Comparison of ENCODE assay signal across 9 mouse cellular contexts in genomic region chr2:31263746-31264378, GRCm38 (mm10). TPM values are rescaled to one million over a fixed set of nuclear protein-coding genes. Genes with fewer than 3 reads are reported as not detected.
A peak's percentile ranks its signal among the peaks of the same experiment; 100 is the strongest.
DNase-seq lines count a peak whose midpoint lies in the region; ATAC-seq lines count a peak whose summit lies in the region.
"Had no signal": no experiment of that assay in that cellular context is flagged by ENCODE, and none has a peak within 500 bp of the region (broad histone marks: within the 10 kb centered on the region; RNA-seq: fewer than 3 reads in every experiment).

No protein-coding gene starts in this region.

- no peak for ATAC-seq in megakaryocyte-erythroid progenitor cell, adult 5-6 weeks (replicated peaks; ENCODE audit: low FRiP score, low TSS enrichment, poor library complexity, severe bottlenecking)
- ATAC-seq: Patski had no signal

- intact Hi-C loops in heart, postnatal 25 days (cut with DNase I): no loop called here

- peak; percentile 10 for DNase-seq in 416B (ENCODE audit: low read depth)
- peak; percentile 89 for DNase-seq in cerebellum, adult 11 months
- DNase-seq in frontal cortex, postnatal 10 days (ENCODE audit: low spot score in 2 of 2): peak; percentile 78 to 79
- peak; percentile 33 for DNase-seq in heart, postnatal 25 days (ENCODE audit: low spot score)
- DNase-seq in layer of hippocampus, adult 18-20 months (ENCODE audit: low spot score in 2 of 2): peak; percentile 61 to 90
- DNase-seq in lung, postnatal 10 days: peak; percentile 74
- DNase-seq in right cerebral cortex, postnatal 4 days: peak; percentile 89

RNA-seq across cellular contexts. Expression of gene Ncs1, which starts 18.2 kb away (rescaled TPM):
- 10 to 100 TPM; 11.3 to 11.6 TPM for total RNA-seq in heart, postnatal 25 days (2021)
- 100 to 1,000 TPM; 298 to 317 TPM for total RNA-seq in layer of hippocampus, adult 18-20 months (2021)
- 1.5 and 1.7 TPM in 2 replicates for total RNA-seq in megakaryocyte-erythroid progenitor cell, adult 5-6 weeks (2014; fragmentation: Nextera tagmentation)
- 0.99 and 1.6 TPM in 2 replicates for total RNA-seq in megakaryocyte-erythroid progenitor cell, adult 5-6 weeks (2017)

RNA-seq across cellular contexts. Expression of gene Hmcn2, which starts 50.4 kb away (rescaled TPM):
- total RNA-seq in heart, postnatal 25 days (2021): 10 to 100 TPM; 13.2 to 14.5 TPM
- total RNA-seq in layer of hippocampus, adult 18-20 months (2021): under 1 TPM; 0.05 to 0.33 TPM
- total RNA-seq in megakaryocyte-erythroid progenitor cell, adult 5-6 weeks (2014; fragmentation: Nextera tagmentation): 0.85 TPM in 1 of 2 replicates, not detected in the other
- total RNA-seq in megakaryocyte-erythroid progenitor cell, adult 5-6 weeks (2017): not detected in 2 replicates

Comparison
In these comparisons a context has a peak if more than half of its experiments do, and no peak if none do; other contexts are left out.
1. DNase-seq: peak in every context shown above with its lines; median percentile 89 in cerebellum, adult 11 months; 89 in right cerebral cortex, postnatal 4 days; 78 in frontal cortex, postnatal 10 days; 76 in layer of hippocampus, adult 18-20 months; 74 in lung, postnatal 10 days; 33 in heart, postnatal 25 days; 10 in 416B.
2. RNA of gene Ncs1, which starts 18.2 kb away (total RNA-seq): 298 to 317 TPM in layer of hippocampus, adult 18-20 months; 11.3 to 11.6 TPM in heart, postnatal 25 days and 0.99 to 1.7 TPM in megakaryocyte-erythroid progenitor cell, adult 5-6 weeks; every median in the first group is over 10 times any median in the second.
3. RNA of gene Hmcn2, which starts 50.4 kb away (total RNA-seq): 13.2 to 14.5 TPM in heart, postnatal 25 days; 0.85 TPM in megakaryocyte-erythroid progenitor cell, adult 5-6 weeks and 0.05 to 0.33 TPM in layer of hippocampus, adult 18-20 months; every median in the first group is over 4 times any median in the second.